Mouse (Mus musculus) left cerebral cortex, adult 8-10 months (tissue): ENCODE measurements around the gene Bloc1s1. TPM values are rescaled to one million over a fixed set of nuclear protein-coding genes. Genes with fewer than 3 reads are reported as not detected.

Experiments used
- DNase-seq, 2 experiments: peaks; one replicate each; pipeline ENCODE4 v3.0.0; 2022; ENCODE audit warnings: low spot score in 2 of 2
- total RNA-seq, 4 experiments: library from RNA; stranded (reverse); gene quantifications; 2 replicates each; pipeline ENCODE4 v1.2.4; 2022

The Bloc1s1 gene
- total RNA-seq, 4 experiments from 2014 or later = 83.3 to 106 (median 89.5) TPM

GRCm38 (mm10) chr10:128933574-128933973 is 9.7 kb upstream of the Bloc1s1 start, which contains the start of gene Itga7:
Gene Itga7 (plus strand): TSS chr10:128933818.
- no peak for DNase-seq

DNA sequence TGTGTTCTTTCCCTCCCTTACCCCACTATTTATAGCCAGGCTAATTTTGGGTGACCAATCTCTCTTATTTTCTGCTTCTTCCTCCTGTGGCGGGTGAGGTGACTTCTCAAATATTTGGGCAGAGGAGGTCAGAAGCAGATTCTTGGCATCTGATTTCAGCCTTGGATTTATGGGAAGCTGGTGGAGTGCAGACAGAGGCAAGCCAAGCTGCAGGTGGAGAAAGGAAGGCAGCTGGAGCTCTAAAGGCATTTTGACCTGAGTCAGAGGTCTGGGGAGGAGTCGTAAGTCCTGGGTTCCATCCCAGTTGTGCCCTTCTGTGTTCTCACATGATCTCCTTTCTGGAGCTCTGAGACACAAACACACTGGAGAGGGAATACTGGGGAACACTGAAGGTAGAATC is 7.6 kb upstream of the Bloc1s1 start:
- no peak for DNase-seq

DNA sequence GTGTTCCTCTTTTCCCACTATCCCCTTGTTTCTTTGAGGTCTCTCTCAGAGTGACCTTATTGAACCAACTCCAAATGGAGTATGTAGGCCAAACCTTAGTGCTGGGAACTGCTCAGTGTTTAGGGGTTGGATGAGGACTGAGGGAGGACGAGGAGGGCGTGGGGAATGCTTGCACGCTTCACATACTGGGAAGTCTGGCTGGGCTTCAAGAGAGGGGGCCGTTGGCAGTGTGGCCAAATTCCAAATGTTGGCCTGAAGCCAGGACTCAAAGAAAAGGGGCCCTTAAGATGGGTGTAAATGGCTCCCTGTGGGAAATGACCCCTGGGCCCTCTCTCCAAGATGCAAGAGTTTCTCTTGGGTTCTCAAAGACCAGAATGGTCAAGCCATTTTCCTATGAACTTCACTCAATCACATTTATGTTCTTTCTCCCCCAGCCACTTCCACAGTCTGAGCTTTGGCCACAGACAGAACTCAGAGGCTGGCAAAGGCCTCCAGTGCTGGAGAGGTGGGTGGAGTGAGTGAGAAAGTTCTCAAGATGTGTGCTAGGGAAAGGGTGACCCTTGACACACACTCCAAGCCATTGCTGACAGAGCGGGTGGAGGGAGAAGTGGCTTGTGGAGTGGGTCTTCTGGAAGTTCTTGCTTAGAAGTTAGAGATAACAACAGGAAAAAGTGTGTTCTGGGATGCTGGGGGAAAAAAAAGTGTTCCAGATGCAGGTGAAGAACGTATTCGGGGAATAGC is 6.0 kb upstream of the Bloc1s1 start:
- no peak for DNase-seq

DNA sequence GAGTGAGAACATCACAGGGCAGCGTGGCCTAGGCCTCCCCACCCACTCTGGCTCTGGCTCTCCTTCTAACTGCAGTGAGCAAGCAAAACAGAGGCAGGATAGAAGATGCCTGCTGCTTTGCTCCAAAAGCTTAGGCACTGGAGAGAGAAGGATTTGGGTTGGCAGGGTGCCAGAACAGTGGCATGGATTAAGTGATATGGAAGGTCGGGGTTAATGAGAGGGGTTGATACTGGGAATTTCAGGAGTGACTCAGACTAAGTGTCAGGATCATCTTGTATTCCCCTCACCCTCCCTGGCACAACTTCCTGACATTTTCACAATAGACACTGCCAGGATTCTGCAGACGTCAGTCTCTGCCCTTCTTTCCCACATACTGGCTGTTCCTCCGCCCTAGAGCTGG is 4.5 kb upstream of the Bloc1s1 start:
- no peak for DNase-seq

DNA sequence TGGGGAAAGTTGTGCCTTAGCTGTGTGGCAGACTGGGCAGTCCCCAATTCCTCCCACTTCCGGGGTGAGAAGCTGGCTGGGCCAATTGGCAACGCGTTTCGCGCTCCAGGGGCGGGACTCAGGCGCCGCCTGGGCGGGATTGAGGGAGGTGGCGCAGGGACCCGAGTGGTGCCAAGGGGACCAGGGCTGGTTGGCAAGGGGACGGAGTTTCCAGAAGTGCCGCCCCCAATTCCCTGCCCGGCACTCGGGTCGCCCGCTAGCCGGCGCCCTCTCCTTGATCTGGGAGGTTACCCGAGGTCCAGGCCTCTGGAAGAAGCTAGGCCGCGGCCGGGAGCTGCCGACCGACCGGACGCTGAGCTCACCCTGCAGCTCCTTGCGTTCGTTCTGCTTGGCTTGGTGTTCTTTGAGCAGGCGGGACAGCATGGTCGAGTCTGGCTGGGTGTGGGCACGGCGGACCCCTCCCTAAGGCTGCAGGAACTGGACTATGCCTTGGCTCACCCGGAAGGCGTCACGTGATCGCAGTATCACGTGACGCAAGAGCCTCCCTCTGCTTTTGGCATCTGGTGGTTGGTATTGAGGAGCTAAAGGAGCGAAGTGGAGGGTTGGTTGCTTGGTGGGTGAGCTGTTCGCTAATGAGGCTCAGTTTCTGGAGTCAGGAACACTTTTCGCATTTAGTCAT is 683 bp downstream of the Bloc1s1 start:
- DNase-seq = peak; percentile 84 to 93

DNA sequence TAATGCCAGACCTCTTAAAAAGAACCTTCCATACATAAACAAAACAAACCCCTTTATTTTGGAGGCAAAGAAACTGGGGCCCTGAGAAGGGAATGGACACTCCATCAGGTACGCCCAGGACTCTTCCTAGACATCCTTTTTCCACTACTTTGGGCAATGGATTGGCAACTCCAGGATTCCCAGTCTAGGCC is 1.1 kb downstream of the Bloc1s1 start, which contains the start of gene Rdh5:
TSS of gene Rdh5 (minus strand) at position 67 of the 191 bp plus-strand sequence.
- no peak for DNase-seq

GRCm38 (mm10) chr10:128921883-128922821 is 1.7 kb downstream of the Bloc1s1 start:
- DNase-seq = no peak

- no peak for DNase-seq
Measured at GRCm38 (mm10) chr10:128921251-128921650, 2.6 kb downstream of the Bloc1s1 start.

DNA sequence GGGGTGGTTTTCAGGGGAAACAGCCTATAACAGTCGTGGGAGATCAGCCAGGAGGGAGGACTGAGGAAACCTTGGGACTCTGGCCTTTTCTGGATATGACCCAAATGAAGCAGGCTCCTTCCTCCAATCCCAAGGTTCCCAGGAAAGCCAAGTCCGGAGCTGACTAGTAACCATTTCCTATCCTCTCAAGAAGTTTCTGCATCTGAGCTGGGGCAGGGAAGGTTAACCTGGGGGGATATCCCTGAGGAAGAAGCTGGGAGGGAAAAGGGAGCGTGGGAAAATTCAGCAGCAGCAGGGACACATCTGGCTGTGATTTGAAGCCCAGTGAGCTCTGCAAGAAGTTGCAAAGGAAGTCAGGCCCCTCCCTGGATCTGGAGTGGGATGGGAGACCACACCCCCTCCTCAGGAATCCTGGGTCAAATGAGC is 3.1 kb downstream of the Bloc1s1 start:
- DNase-seq = no peak

DNA sequence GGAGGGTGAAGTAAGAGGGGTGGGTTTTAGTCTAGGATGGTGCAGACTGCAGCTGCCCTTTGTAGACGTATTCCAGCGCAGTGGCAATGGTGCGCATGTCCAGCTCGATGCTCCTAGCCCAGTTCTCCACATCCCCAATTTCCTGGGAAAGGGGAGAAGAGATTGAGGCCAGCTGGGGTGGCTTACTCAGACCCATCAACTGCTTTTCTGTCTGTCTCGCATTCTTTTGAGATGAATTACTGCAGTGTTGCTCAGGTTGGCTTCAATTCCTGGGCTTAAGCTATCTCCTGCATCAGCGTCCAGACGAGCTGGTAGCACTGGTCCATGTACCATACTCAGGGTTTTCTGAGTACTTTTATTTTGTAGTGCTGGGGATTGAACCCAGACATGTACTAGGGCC is 3.9 kb downstream of the Bloc1s1 start:
- DNase-seq = no peak

DNA sequence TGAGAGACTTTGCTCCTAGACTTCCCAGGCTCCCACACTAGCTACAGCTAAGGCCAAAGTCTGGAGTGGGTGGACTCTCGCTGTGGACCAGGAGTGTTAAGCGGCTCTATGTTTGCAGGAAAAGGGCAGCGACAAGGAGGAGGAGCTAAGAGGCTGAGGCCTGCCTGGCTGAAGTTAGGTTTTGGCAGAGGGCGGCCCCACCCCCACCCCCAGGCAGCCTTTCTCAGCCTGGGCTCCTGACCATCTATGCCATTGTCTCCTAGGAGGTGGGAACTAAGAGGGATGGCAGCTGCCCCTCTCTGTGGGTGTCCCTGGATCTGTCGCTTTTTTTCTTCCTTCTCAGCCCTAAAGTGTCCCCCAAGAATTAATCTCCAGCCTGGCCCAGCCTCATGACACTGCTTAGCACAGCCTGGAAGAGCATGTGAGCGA is 4.6 kb downstream of the Bloc1s1 start:
- peak in 1 of 2 experiments; percentile 42 for DNase-seq

DNA sequence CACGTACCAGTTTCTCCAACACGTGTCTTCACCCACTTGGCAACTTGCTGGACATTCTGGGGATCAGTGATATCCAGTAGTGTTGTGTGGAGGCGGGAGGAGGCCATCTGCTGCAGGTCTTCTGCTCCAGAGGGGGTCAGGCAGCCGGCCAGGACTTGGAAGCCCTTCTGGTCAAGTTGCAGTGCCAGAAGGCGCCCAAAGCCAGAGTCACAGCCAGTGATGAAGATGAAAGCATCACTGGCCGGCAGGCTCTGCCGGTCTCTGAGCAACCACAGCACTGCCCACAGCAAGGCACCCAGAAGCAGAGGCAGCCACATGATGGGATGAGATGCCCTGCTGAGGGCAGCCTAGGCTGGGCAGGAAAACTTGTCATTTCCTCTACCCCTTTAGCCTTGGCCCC is 5.6 kb downstream of the Bloc1s1 start:
- peak in 1 of 2 experiments; percentile 58 for DNase-seq

DNA sequence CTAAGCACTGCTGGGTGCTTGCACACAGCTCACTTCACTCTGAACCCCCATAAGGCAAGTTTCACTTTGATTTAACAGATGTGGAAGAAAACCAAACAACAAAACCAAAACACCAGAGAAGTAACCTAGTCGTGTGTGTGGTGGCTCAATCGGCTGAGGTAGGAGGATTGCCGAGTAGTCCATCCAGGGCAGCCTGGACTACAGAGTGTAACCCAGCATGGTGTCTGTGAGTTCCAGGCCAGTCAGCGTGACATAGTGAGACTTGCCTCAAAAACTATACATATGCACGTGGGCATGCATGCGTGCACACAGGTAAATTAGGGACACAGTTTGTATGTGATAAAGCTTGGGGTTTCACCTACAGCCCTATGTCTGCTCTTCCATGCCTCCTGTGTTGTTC is 6.4 kb downstream of the Bloc1s1 start:
- DNase-seq = no peak

DNA sequence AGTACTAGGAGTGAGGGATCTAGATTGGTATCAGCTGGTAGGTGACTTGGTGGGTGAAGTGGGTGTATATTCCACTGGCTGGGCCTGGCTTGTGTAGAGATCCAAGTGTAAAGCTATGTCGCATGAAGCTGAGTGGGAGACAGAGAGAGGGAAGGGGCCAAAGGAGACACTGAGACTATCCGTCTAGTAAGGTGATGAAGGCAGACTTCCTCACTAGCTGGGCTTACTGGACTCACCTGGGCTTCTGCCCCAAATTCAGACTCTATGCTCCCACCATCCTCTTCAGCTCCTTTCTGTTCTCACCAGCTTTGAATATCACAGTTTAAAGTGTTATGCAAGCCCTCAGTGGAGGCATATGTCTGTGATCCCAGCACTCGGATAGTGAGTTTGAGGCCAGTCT is 7.2 kb downstream of the Bloc1s1 start:
- DNase-seq = no peak

DNA sequence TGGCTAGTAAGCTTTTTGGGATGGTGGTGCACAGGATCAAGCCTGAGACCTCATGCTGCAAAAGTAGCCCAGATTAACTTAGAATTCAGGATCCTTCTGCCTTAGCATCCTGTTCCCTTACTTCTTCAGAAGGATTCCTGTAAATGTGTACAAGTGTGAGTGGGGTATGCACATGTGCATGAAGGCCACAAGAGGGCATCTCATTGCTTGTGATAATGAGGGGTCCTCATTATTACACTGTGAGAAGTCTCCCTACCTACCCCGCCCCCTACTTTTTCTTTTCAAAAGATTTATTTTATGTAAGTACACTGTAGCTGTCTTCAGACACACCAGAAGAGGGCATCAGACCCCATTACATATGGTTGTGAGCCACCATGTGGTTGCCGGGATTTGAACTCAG is 8.3 kb downstream of the Bloc1s1 start:
- DNase-seq = no peak

DNA sequence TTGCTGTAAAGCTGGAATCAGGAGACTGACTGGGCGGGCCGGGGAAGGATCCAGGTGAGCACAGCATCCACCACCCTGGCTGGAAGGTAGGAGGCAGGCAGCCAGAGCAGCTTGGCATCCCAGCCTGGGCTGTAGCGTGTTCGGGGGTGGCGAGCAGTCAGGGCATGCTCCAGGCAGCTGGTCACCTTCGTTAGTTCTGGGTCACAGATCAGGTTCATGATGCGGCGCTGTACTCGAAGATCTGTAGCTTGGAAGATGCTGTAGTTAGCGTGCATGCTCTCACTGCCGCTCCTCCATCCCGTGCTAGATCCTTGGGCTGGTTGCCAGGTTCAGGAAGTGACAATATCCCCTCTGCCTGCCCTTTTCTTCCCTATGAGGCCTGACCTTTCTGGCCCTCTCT is 10.1 kb downstream of the Bloc1s1 start:
- DNase-seq = no peak

- peak; percentile 69 to 88 for DNase-seq
Measured at GRCm38 (mm10) chr10:128913219-128913618, 10.6 kb downstream of the Bloc1s1 start.

DNA sequence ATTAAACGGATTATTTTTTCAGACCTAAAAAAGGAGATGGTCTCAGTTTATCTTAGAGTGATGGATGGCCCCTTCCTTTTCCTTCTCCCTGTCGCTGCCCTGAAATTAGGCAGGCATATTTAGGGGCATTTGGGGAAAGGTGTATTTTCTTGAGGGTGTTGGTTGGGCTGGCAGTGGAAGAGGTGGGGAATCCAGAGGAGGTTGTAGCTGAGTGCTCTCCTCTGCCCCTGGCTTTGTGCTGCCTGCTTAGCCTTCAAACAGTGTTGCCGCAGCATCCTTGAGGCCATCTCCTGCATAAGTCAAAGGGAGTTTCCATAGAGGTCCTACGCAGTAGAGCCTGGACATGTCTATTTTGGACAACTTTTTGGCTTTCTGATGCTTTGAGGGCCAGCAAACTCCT is 11.0 kb downstream of the Bloc1s1 start:
- no peak for DNase-seq

- no peak for DNase-seq
Measured at GRCm38 (mm10) chr10:128912268-128912667, 11.6 kb downstream of the Bloc1s1 start.

- DNase-seq = no peak
Measured at GRCm38 (mm10) chr10:128911430-128911829, 12.4 kb downstream of the Bloc1s1 start.

- peak in 1 of 2 experiments; percentile 63 for DNase-seq
Measured at GRCm38 (mm10) chr10:128910066-128910841, 13.6 kb downstream of the Bloc1s1 start.
